Mouse (Mus musculus) C2C12 (cell line): ENCODE data around the gene Mnt.

Source experiments
- CTCF ChIP-seq: IDR thresholded peaks from one replicate; pipeline ENCODE4 v1.5.1; 2011; ENCODE audit not compliant: control insufficient read depth, insufficient read depth, insufficient read length
- FOSL1 ChIP-seq: IDR thresholded peaks from one replicate; pipeline ENCODE4 v1.8.0; 2011; ENCODE audit warnings: mild to moderate bottlenecking, low read length; ENCODE audit not compliant: poor library complexity, insufficient read depth, severe bottlenecking
- MAX ChIP-seq: IDR thresholded peaks from one replicate; pipeline ENCODE4 v1.6.1; 2011; ENCODE audit warnings: mild to moderate bottlenecking, control low read depth
- MYOD1 ChIP-seq: IDR thresholded peaks from one replicate; pipeline ENCODE4 v1.6.1; 2011; ENCODE audit warnings: low read depth; ENCODE audit not compliant: control insufficient read depth, insufficient read length

DNA sequence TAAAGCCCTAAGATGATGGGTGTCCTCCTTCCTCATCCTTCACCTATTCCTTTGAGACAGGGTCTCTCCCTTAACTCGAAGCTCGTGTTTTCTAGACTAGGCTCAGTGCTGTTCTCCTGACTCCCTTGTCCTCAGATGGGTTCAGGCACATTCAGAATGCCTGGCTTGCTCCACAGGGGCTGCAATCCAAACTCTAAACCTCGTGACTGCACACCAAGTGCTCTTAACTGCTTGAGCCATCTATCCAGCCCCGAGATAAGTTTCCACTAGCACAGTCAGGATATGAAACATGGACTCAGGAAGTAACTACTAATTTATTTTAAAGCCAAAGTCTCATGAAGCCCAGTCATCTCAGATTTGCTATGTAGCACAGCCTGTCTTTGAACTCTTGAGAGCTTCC is 39.8 kb downstream of the Mnt start:
- TF ChIP-seq CTCF (no peak), FOSL1 (no peak), MYOD1 (no peak), MAX (no peak)
